Mouse (Mus musculus) lung, postnatal 0 days (tissue): ENCODE measurements around the gene Pgbd5.

Experiments used
- CTCF ChIP-seq: IDR thresholded peaks from 2 replicates; pipeline ENCODE4 v1.5.1; 2016; ENCODE audit warnings: antibody characterized with exemption, mild to moderate bottlenecking
- EP300 ChIP-seq: IDR thresholded peaks from 2 replicates; pipeline ENCODE4 v1.6.1; 2016; ENCODE audit warnings: antibody characterized with exemption, mild to moderate bottlenecking, control low read depth

GRCm38 (mm10) chr8:124393013-124393412, 46.4 kb downstream of the Pgbd5 start:
- TF ChIP-seq EP300: no peak
- no peak for TF ChIP-seq CTCF
